Mouse (Mus musculus): ENCODE measurements at regions not wholly inside any gene's neighbourhood (a gene's known extent, or its start where the extent isn't known, plus 50 kb on each side); places are given as distances from the start of the nearest gene placed in this dataset.
A peak's percentile ranks its signal among the peaks of the same experiment; 100 is the strongest.

DNA sequence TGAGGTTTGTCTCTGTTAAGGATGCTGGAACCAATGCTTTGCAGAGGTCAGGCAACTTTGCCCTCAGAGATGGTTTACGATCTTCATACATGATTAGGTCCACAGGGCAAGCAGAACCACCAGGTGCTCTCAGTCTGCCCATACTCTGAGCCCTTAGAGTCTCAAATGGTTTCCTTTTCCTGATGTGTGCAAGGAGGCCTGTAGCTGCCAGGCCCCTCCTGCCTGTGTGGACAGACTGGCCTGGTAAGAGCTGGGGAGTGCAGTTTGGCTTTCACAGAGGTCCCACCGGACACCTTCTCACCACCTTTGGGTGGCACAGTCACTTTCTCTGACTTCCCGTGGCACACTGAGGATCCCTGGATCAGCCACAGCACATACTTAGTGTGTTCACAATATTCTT is 186.6 kb upstream of the Spdye4c start:
- no peak for TF ChIP-seq EP300 (IDR thresholded peaks at IDR 0.05; ENCODE audit: low read depth)
- TF ChIP-seq CTCF (IDR thresholded peaks at IDR 0.05; ENCODE audit: low read depth), result no peak
- no peak overlapping the region for H3K27ac ChIP-seq (ENCODE audit: low read depth)
- no peak overlapping the region for H3K4me3 ChIP-seq (ENCODE audit: low read depth, low read length)
- H3K27me3 ChIP-seq (ENCODE audit: insufficient read depth, low read length), result no peaks in the 10 kb centered on the region
- H3K4me2 ChIP-seq (ENCODE audit: low read depth, low read length), result no peak overlapping the region
- DNase-seq, result no peak
- H3K9ac ChIP-seq (replicated peaks), result no peak overlapping the region
- H3K36me3 ChIP-seq (replicated peaks; ENCODE audit: insufficient read depth, low read length), result no peaks in the 10 kb centered on the region
- no peaks in the 10 kb centered on the region for H3K4me1 ChIP-seq (ENCODE audit: insufficient read depth)
- ATAC-seq, result no peak
- H3K9me3 ChIP-seq (ENCODE audit: low read length), result no peaks in the 10 kb centered on the region
- 75% methylated on average over 3 of the region's 3 CpGs for WGBS (ENCODE audit: insufficient replicate concordance)

GRCm38 (mm10) chr2:128407076-128407475 is 183.9 kb upstream of the Spdye4c start:
- Histone ChIP-seq H3K4me3 (ENCODE audit: low read depth, low read length) (no peak overlapping the region), H3K27ac (ENCODE audit: low read depth) (no peak overlapping the region), H3K4me1 (ENCODE audit: insufficient read depth) (no peaks in the 10 kb centered on the region), H3K27me3 (ENCODE audit: insufficient read depth, low read length) (no peaks in the 10 kb centered on the region), H3K4me2 (ENCODE audit: low read depth, low read length) (no peak overlapping the region), H3K36me3 (replicated peaks; ENCODE audit: insufficient read depth, low read length) (no peaks in the 10 kb centered on the region), H3K9me3 (ENCODE audit: low read length) (no peaks in the 10 kb centered on the region), H3K9ac (replicated peaks) (no peak overlapping the region)
- TF ChIP-seq CTCF (IDR thresholded peaks at IDR 0.05; ENCODE audit: low read depth) (no peak), EP300 (IDR thresholded peaks at IDR 0.05; ENCODE audit: low read depth) (no peak)
- WGBS (ENCODE audit: insufficient replicate concordance), result 44% methylated on average over 7 of the region's 7 CpGs
- no peak for ATAC-seq
- no peak for DNase-seq

GRCm38 (mm10) chr2:128408718-128409117 is 182.3 kb upstream of the Spdye4c start:
- Histone ChIP-seq H3K27ac (ENCODE audit: low read depth) (no peak overlapping the region), H3K9ac (replicated peaks) (no peak overlapping the region), H3K4me2 (ENCODE audit: low read depth, low read length) (no peak overlapping the region), H3K4me3 (ENCODE audit: low read depth, low read length) (no peak overlapping the region), H3K36me3 (replicated peaks; ENCODE audit: insufficient read depth, low read length) (no peaks in the 10 kb centered on the region), H3K4me1 (ENCODE audit: insufficient read depth) (peaks cover 7% of the 10 kb centered on the region), H3K27me3 (ENCODE audit: insufficient read depth, low read length) (no peaks in the 10 kb centered on the region), H3K9me3 (ENCODE audit: low read length) (no peaks in the 10 kb centered on the region)
- DNase-seq (peak; percentile 77), ATAC-seq (no peak)
- TF ChIP-seq EP300 (IDR thresholded peaks at IDR 0.05; ENCODE audit: low read depth) (no peak), CTCF (IDR thresholded peaks at IDR 0.05; ENCODE audit: low read depth) (peak; percentile 66)
- WGBS (ENCODE audit: insufficient replicate concordance), result 43% methylated on average over 6 of the region's 6 CpGs

GRCm38 (mm10) chr2:128412352-128412751 is 178.7 kb upstream of the Spdye4c start:
- peaks cover 9% of the 10 kb centered on the region for H3K4me1 ChIP-seq (ENCODE audit: insufficient read depth)
- no peaks in the 10 kb centered on the region for H3K9me3 ChIP-seq (ENCODE audit: low read length)
- WGBS (ENCODE audit: insufficient replicate concordance), result 12% methylated on average over 10 of the region's 10 CpGs
- peak; percentile 96 for TF ChIP-seq CTCF (IDR thresholded peaks at IDR 0.05; ENCODE audit: low read depth)
- TF ChIP-seq EP300 (IDR thresholded peaks at IDR 0.05; ENCODE audit: low read depth), result no peak
- no peaks in the 10 kb centered on the region for H3K36me3 ChIP-seq (replicated peaks; ENCODE audit: insufficient read depth, low read length)
- no peak overlapping the region for H3K27ac ChIP-seq (ENCODE audit: low read depth)
- no peak overlapping the region for H3K9ac ChIP-seq (replicated peaks)
- H3K4me2 ChIP-seq (ENCODE audit: low read depth, low read length), result no peak overlapping the region
- H3K27me3 ChIP-seq (ENCODE audit: insufficient read depth, low read length), result no peaks in the 10 kb centered on the region
- DNase-seq, result peak; percentile 79
- no peak overlapping the region for H3K4me3 ChIP-seq (ENCODE audit: low read depth, low read length)
- ATAC-seq, result peak; percentile 75

DNA sequence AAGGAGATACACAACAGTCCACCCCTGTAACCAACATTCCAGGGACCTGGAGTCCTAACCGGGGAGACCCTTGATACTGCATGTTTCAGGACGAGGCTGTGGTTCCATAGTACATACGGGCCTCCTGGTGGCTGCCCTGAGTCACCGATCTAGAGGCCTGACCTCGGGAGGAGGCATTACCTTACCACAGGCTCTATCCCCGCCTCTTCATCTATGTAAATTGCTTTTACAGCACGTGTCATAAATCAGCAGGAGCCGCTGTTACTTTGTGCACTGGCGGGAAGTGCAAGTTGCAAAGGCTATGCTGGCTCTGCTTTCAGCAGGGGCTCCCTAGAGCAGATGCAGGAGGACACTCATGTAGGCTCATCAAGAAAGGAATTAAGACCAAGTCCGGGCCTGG is 178.0 kb upstream of the Spdye4c start:
- Histone ChIP-seq H3K36me3 (replicated peaks; ENCODE audit: insufficient read depth, low read length) (no peaks in the 10 kb centered on the region), H3K4me1 (ENCODE audit: insufficient read depth) (peaks cover 9% of the 10 kb centered on the region), H3K27ac (ENCODE audit: low read depth) (no peak overlapping the region), H3K4me3 (ENCODE audit: low read depth, low read length) (no peak overlapping the region), H3K9ac (replicated peaks) (no peak overlapping the region), H3K4me2 (ENCODE audit: low read depth, low read length) (0 out of 2 replicates have a peak overlapping the region, but pooled peaks have one; percentile 22), H3K9me3 (ENCODE audit: low read length) (no peaks in the 10 kb centered on the region), H3K27me3 (ENCODE audit: insufficient read depth, low read length) (no peaks in the 10 kb centered on the region)
- ATAC-seq (peak; percentile 40; the same call in 1 of the 2 replicates), DNase-seq (no peak)
- TF ChIP-seq CTCF (IDR thresholded peaks at IDR 0.05; ENCODE audit: low read depth), result no peak
- no peak for TF ChIP-seq EP300 (IDR thresholded peaks at IDR 0.05; ENCODE audit: low read depth)
- 24% methylated on average over 10 of the region's 10 CpGs for WGBS (ENCODE audit: insufficient replicate concordance)

GRCm38 (mm10) chr2:128414588-128415240 is 176.3 kb upstream of the Spdye4c start:
- TF ChIP-seq EP300 (IDR thresholded peaks at IDR 0.05; ENCODE audit: low read depth), result no peak
- no peak for TF ChIP-seq CTCF (IDR thresholded peaks at IDR 0.05; ENCODE audit: low read depth)
- no peaks in the 10 kb centered on the region for H3K9me3 ChIP-seq (ENCODE audit: low read length)
- H3K9ac ChIP-seq (replicated peaks), result no peak overlapping the region
- ATAC-seq, result no peak
- H3K4me1 ChIP-seq (ENCODE audit: insufficient read depth), result peaks cover 19% of the 10 kb centered on the region
- 66% methylated on average over 17 of the region's 17 CpGs for WGBS (ENCODE audit: insufficient replicate concordance)
- no peaks in the 10 kb centered on the region for H3K27me3 ChIP-seq (ENCODE audit: insufficient read depth, low read length)
- no peaks in the 10 kb centered on the region for H3K36me3 ChIP-seq (replicated peaks; ENCODE audit: insufficient read depth, low read length)
- no peak overlapping the region for H3K4me2 ChIP-seq (ENCODE audit: low read depth, low read length)
- no peak overlapping the region for H3K27ac ChIP-seq (ENCODE audit: low read depth)
- no peak overlapping the region for H3K4me3 ChIP-seq (ENCODE audit: low read depth, low read length)
- DNase-seq, result no peak
